Mouse (Mus musculus): ENCODE measurements around the gene Ifna6. TPM values are rescaled to one million over a fixed set of nuclear protein-coding genes. Genes with fewer than 3 reads are reported as not detected.

The Ifna6 gene
- polyA plus RNA-seq, 1 experiment = not detected

GRCm38 (mm10) chr4:88851026-88851763 is 24.0 kb downstream of the Ifna6 start:
- Histone ChIP-seq H3K27me3 (replicated peaks) (peaks cover 9% of the 10 kb centered on the region), H3K9me3 (no peaks in the 10 kb centered on the region), H3K4me3 (replicated peaks) (no peak overlapping the region), H3K4me1 (no peaks in the 10 kb centered on the region), H3K36me3 (replicated peaks; ENCODE audit: low read length) (no peaks in the 10 kb centered on the region)
- TF ChIP-seq FLI1 (IDR thresholded peaks at IDR 0.05; ENCODE audit: low read length) (no peak), GATA1 (IDR thresholded peaks at IDR 0.05; ENCODE audit: borderline replicate concordance, low read length) (no peak)

- peaks cover 13% of the 10 kb centered on the region for H3K4me1 ChIP-seq
- no peak overlapping the region for H3K4me3 ChIP-seq (replicated peaks)
- H3K9me3 ChIP-seq = no peaks in the 10 kb centered on the region
- H3K27me3 ChIP-seq (replicated peaks) = peaks cover 29% of the 10 kb centered on the region
- TF ChIP-seq FLI1 (IDR thresholded peaks at IDR 0.05; ENCODE audit: low read length) (no peak), GATA1 (IDR thresholded peaks at IDR 0.05; ENCODE audit: borderline replicate concordance, low read length) (no peak)
- H3K36me3 ChIP-seq (replicated peaks; ENCODE audit: low read length) = no peaks in the 10 kb centered on the region
These were observed 32.0 kb downstream of the Ifna6 start for GRCm38 (mm10) chr4:88859214-88859613.

- H3K9me3 ChIP-seq = no peaks in the 10 kb centered on the region
- TF ChIP-seq GATA1 (IDR thresholded peaks at IDR 0.05; ENCODE audit: borderline replicate concordance, low read length) (no peak), FLI1 (IDR thresholded peaks at IDR 0.05; ENCODE audit: low read length) (no peak)
- peaks cover 51% of the 10 kb centered on the region for H3K4me1 ChIP-seq
- no peaks in the 10 kb centered on the region for H3K36me3 ChIP-seq (replicated peaks; ENCODE audit: low read length)
- H3K4me3 ChIP-seq (replicated peaks) = no peak overlapping the region
- peaks cover 28% of the 10 kb centered on the region for H3K27me3 ChIP-seq (replicated peaks)
These were observed 36.1 kb downstream of the Ifna6 start for GRCm38 (mm10) chr4:88863309-88863708.

- H3K9me3 ChIP-seq = no peaks in the 10 kb centered on the region
- H3K27me3 ChIP-seq (replicated peaks) = peaks cover 28% of the 10 kb centered on the region
- no peaks in the 10 kb centered on the region for H3K36me3 ChIP-seq (replicated peaks; ENCODE audit: low read length)
- no peak for TF ChIP-seq FLI1 (IDR thresholded peaks at IDR 0.05; ENCODE audit: low read length)
- peak; percentile 73; the same call in 1 of the 3 replicates for TF ChIP-seq GATA1 (IDR thresholded peaks at IDR 0.05; ENCODE audit: borderline replicate concordance, low read length)
- peaks cover 58% of the 10 kb centered on the region for H3K4me1 ChIP-seq
- peak overlapping the region; percentile 88 for H3K4me3 ChIP-seq (replicated peaks)
These were observed 37.4 kb downstream of the Ifna6 start for GRCm38 (mm10) chr4:88864599-88864998.

GRCm38 (mm10) chr4:88865011-88865569 is 37.9 kb downstream of the Ifna6 start:
- TF ChIP-seq GATA1 (IDR thresholded peaks at IDR 0.05; ENCODE audit: borderline replicate concordance, low read length) (no peak), FLI1 (IDR thresholded peaks at IDR 0.05; ENCODE audit: low read length) (no peak)
- H3K27me3 ChIP-seq (replicated peaks) = peaks cover 26% of the 10 kb centered on the region
- H3K9me3 ChIP-seq = no peaks in the 10 kb centered on the region
- H3K4me3 ChIP-seq (replicated peaks) = peak overlapping the region; percentile 88
- peaks cover 58% of the 10 kb centered on the region for H3K4me1 ChIP-seq
- H3K36me3 ChIP-seq (replicated peaks; ENCODE audit: low read length) = no peaks in the 10 kb centered on the region

- H3K4me1 ChIP-seq = peaks cover 58% of the 10 kb centered on the region
- TF ChIP-seq FLI1 (IDR thresholded peaks at IDR 0.05; ENCODE audit: low read length) (no peak), GATA1 (IDR thresholded peaks at IDR 0.05; ENCODE audit: borderline replicate concordance, low read length) (no peak)
- H3K27me3 ChIP-seq (replicated peaks) = peaks cover 12% of the 10 kb centered on the region
- peak overlapping the region; percentile 91 for H3K4me3 ChIP-seq (replicated peaks)
- H3K36me3 ChIP-seq (replicated peaks; ENCODE audit: low read length) = no peaks in the 10 kb centered on the region
- H3K9me3 ChIP-seq = no peaks in the 10 kb centered on the region; the same call in 1 of the 2 replicates
These were observed 40.2 kb downstream of the Ifna6 start for GRCm38 (mm10) chr4:88867366-88867925.

- Histone ChIP-seq H3K36me3 (replicated peaks; ENCODE audit: low read length) (no peaks in the 10 kb centered on the region), H3K9me3 (no peaks in the 10 kb centered on the region; the same call in 1 of the 2 replicates), H3K4me3 (replicated peaks) (peak overlapping the region; percentile 91), H3K4me1 (peaks cover 52% of the 10 kb centered on the region), H3K27me3 (replicated peaks) (peaks cover 5% of the 10 kb centered on the region)
- no peak for TF ChIP-seq FLI1 (IDR thresholded peaks at IDR 0.05; ENCODE audit: low read length)
- no peak for TF ChIP-seq GATA1 (IDR thresholded peaks at IDR 0.05; ENCODE audit: borderline replicate concordance, low read length)
These were observed 41.0 kb downstream of the Ifna6 start for GRCm38 (mm10) chr4:88867926-88868911.

- peaks cover 51% of the 10 kb centered on the region for H3K4me1 ChIP-seq
These were observed 45.5 kb downstream of the Ifna6 start for GRCm38 (mm10) chr4:88872691-88873090.

GRCm38 (mm10) chr4:88875435-88876095 is 48.3 kb downstream of the Ifna6 start:
- H3K27me3 ChIP-seq (replicated peaks) = peaks cover 2% of the 10 kb centered on the region
- no peak overlapping the region for H3K4me3 ChIP-seq (replicated peaks)
- TF ChIP-seq GATA1 (IDR thresholded peaks at IDR 0.05; ENCODE audit: borderline replicate concordance, low read length) (no peak), FLI1 (IDR thresholded peaks at IDR 0.05; ENCODE audit: low read length) (no peak)
- H3K9me3 ChIP-seq = no peaks in the 10 kb centered on the region; the same call in 1 of the 2 replicates
- peaks cover 59% of the 10 kb centered on the region for H3K4me1 ChIP-seq
- H3K36me3 ChIP-seq (replicated peaks; ENCODE audit: low read length) = no peaks in the 10 kb centered on the region

More at GRCm38 (mm10) chr4:88872691-88873090, 45.5 kb downstream of the Ifna6 start:
- TF ChIP-seq FLI1 (IDR thresholded peaks at IDR 0.05; ENCODE audit: low read length) (no peak), GATA1 (IDR thresholded peaks at IDR 0.05; ENCODE audit: borderline replicate concordance, low read length) (no peak)
- H3K4me3 ChIP-seq (replicated peaks) = no peak overlapping the region
- peaks cover 2% of the 10 kb centered on the region for H3K27me3 ChIP-seq (replicated peaks)
- no peaks in the 10 kb centered on the region for H3K36me3 ChIP-seq (replicated peaks; ENCODE audit: low read length)
- H3K9me3 ChIP-seq = no peaks in the 10 kb centered on the region; the same call in 1 of the 2 replicates
